Mouse (Mus musculus): ENCODE measurements around the gene Vmn1r124.
"Not testable (repeated sequence)": the region's sequence is repeated elsewhere in the genome, so short reads cannot be mapped to it uniquely, and the experiment has no call there.

The Vmn1r124 gene

DNA sequence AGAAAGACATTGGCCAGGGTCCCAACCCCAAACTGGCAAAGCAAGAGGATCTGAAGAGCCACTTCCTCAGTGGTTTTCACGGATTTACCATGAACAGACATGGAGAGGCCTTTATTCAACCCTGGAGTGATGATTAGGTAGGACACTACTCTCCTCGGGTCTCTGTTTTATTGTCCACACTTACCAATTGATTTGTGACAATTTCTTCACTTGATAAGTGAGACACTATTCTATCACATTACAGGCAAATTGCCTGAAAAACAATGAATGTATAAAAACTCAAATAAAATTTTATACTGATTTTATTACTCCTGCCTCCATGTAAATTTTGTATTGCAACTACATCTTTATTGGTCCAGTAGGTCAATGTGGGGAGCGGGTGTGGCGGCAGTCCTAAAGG lies at the start of gene Vmn1r124:
Gene Vmn1r124 (minus strand): TSS at position 101 of the 400 bp plus-strand sequence.
- ATAC-seq (ENCODE audit: insufficient number of reproducible peaks, low FRiP score, low TSS enrichment) = not testable (repeated sequence)

DNA sequence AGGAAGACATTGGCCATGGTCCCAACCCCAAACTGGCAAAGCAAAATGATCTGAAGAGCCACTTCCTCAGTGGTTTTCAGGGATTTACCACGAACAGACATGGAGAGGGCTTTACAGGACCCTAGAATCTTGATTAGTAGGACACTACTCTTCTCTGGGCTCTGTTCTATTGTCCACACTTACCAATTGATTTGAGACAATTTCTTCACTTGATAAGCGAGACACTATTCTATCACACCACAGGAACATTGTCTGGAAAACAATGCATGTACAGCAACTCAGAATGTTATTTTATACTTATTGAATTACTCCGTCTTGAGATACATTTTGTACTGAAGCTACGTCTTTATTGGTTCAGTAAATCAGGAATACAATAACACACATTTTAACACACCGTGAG lies 41.0 kb upstream of the Vmn1r124 start, which contains the start of gene Vmn1r126:
Gene Vmn1r126 (minus strand): TSS at position 101 of the 400 bp plus-strand sequence.
- ATAC-seq (ENCODE audit: insufficient number of reproducible peaks, low FRiP score, low TSS enrichment) = not testable (repeated sequence)

DNA sequence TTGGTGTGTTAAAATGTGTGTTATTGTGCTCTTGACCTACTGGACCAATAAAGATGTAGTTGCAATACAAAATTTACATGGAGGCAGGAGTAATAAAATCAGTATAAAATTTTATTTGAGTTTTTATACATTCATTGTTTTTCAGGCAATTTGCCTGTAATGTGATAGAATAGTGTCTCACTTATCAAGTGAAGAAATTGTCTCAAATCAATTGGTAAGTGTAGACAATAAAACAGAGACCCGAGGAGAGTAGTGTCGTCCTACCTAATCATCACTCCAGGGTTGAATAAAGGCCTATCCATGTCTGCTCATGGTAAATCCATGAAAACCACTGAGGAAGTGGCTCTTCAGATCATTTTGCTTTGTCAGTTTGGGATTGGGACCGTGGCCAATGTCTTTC lies 11.5 kb upstream of the Vmn1r124 start, which contains the start of gene Vmn1r125:
Gene Vmn1r125 (plus strand): TSS at position 301 of the 400 bp plus-strand sequence.
- not testable (repeated sequence) for ATAC-seq (ENCODE audit: insufficient number of reproducible peaks, low FRiP score, low TSS enrichment)

Data from cerebellum, adult (tissue).